Mouse (Mus musculus) midbrain, embryonic 16.5 days (tissue): Measurements from ENCODE around the gene Zkscan5. TPM values are rescaled to one million over a fixed set of nuclear protein-coding genes. Genes with fewer than 3 reads are reported as not detected.
A peak's percentile ranks its signal among the peaks of the same experiment; 100 is the strongest.

Experiments
- ATAC-seq: fragments of 200-750 bp; cut with Nextera tagmentation; 2 replicates; pipeline ENCODE4 v1.8.0; 2017; ENCODE audit warnings: moderate TSS enrichment
- H3K27ac ChIP-seq: fragments of 300-500 bp; sonication (generic); 2 replicates; pipeline ENCODE4 v1.5.1; 2014; ENCODE audit warnings: mild to moderate bottlenecking, low read length, mixed read lengths
- H3K27me3 ChIP-seq: fragments of 300-500 bp; sonication (generic); 2 replicates; pipeline ENCODE4 v1.6.1; 2014; ENCODE audit warnings: low read depth, low read length, mixed read lengths; ENCODE audit not compliant: control insufficient read depth, insufficient read depth
- H3K36me3 ChIP-seq: fragments of 300-500 bp; sonication (generic); 2 replicates; pipeline ENCODE4 v1.6.1; 2014; ENCODE audit warnings: mild to moderate bottlenecking, low read length, moderate library complexity, mixed read lengths; ENCODE audit not compliant: control insufficient read depth, insufficient read depth
- H3K4me1 ChIP-seq: fragments of 300-500 bp; sonication (generic); 2 replicates; pipeline ENCODE4 v1.6.1; 2014; ENCODE audit warnings: mild to moderate bottlenecking, low read length, mixed read lengths; ENCODE audit not compliant: control insufficient read depth, insufficient read depth
- H3K4me2 ChIP-seq: fragments of 300-500 bp; sonication (generic); 2 replicates; pipeline ENCODE4 v1.6.1; 2014; ENCODE audit warnings: mild to moderate bottlenecking, low read length, mixed read lengths
- H3K4me3 ChIP-seq: fragments of 300-500 bp; sonication (generic); 2 replicates; pipeline ENCODE4 v1.5.1; 2014; ENCODE audit warnings: low read depth, mild to moderate bottlenecking, low read length, moderate library complexity, mixed read lengths
- H3K9ac ChIP-seq: fragments of 300-500 bp; sonication (generic); 2 replicates; pipeline ENCODE4 v1.6.1; 2014; ENCODE audit warnings: low read depth, low read length, mixed read lengths
- H3K9me3 ChIP-seq: fragments of 300-500 bp; sonication (generic); replicated peaks from 2 replicates; pipeline ENCODE4 v1.6.1; 2014; ENCODE audit warnings: mild to moderate bottlenecking, low read length, mixed read lengths; ENCODE audit not compliant: control insufficient read depth, poor library complexity, severe bottlenecking
- WGBS: fragments of 180-500 bp; shearing (Covaris S2); extraction: QIAGEN DNeasy Blood & Tissue Kit; methylation state at CpG from one replicate; pipeline ENCODE4 v1.1.7; 2014; 5-methylcytosine and 5-hydroxymethylcytosine counted together
- polyA plus RNA-seq: library from polyadenylated mRNA; unstranded; fragments of >200 nt; fragmentation: Nextera tagmentation; extraction: Ambion mirVana; gene quantifications from 2 replicates; pipeline ENCODE4 v1.2.1, GENCODE M21; 2015

The Zkscan5 gene
- polyA plus RNA-seq = 14.6 and 16.1 TPM in 2 replicates

- H3K27ac ChIP-seq = peak within 1 kb of the TSS; percentile 90
- peaks cover 7% of the 10 kb centered on the region; the same call in 1 of the 2 replicates for H3K36me3 ChIP-seq
- no peaks in the 10 kb centered on the region for H3K9me3 ChIP-seq
- peak within 1 kb of the TSS; percentile 61 for H3K4me3 ChIP-seq
- ATAC-seq = peak; percentile 93
- H3K9ac ChIP-seq = peak within 1 kb of the TSS; percentile 64
- WGBS = under 1% methylated on average over 22 of the region's 22 CpGs
- peak within 1 kb of the TSS; percentile 58 for H3K4me2 ChIP-seq
- no peaks in the 10 kb centered on the region for H3K27me3 ChIP-seq
- peaks cover 23% of the 10 kb centered on the region for H3K4me1 ChIP-seq
Measured at GRCm38 (mm10) chr5:145203936-145204691, at the start of gene Zkscan5. Zkscan5 (plus strand) TSS chr5:145204562.

- WGBS = 94% methylated on average over 14 of the region's 14 CpGs
- H3K4me1 ChIP-seq = peaks cover 9% of the 10 kb centered on the region
- H3K36me3 ChIP-seq = peaks cover 41% of the 10 kb centered on the region
- no peak overlapping the region for H3K27ac ChIP-seq
- H3K27me3 ChIP-seq = no peaks in the 10 kb centered on the region
- no peak overlapping the region for H3K4me3 ChIP-seq
- H3K9ac ChIP-seq = no peak overlapping the region
- no peak overlapping the region for H3K4me2 ChIP-seq
- no peaks in the 10 kb centered on the region for H3K9me3 ChIP-seq
- no peak for ATAC-seq
Measured at GRCm38 (mm10) chr5:145161361-145161760, 43.0 kb upstream of the Zkscan5 start.

GRCm38 (mm10) chr5:145164710-145165109, 39.7 kb upstream of the Zkscan5 start:
- 77% methylated on average over 3 of the region's 3 CpGs for WGBS

GRCm38 (mm10) chr5:145165184-145165583, 39.2 kb upstream of the Zkscan5 start:
- Histone ChIP-seq H3K27ac (no peak overlapping the region), H3K4me3 (no peak overlapping the region), H3K27me3 (no peaks in the 10 kb centered on the region), H3K4me1 (peaks cover 23% of the 10 kb centered on the region), H3K9ac (no peak overlapping the region), H3K36me3 (peaks cover 23% of the 10 kb centered on the region), H3K9me3 (no peaks in the 10 kb centered on the region), H3K4me2 (no peak overlapping the region)
- WGBS = 87% methylated on average over 15 of the region's 15 CpGs
- ATAC-seq = no peak

More at GRCm38 (mm10) chr5:145164710-145165109, 39.7 kb upstream of the Zkscan5 start:
- Histone ChIP-seq H3K4me3 (no peak overlapping the region), H3K9me3 (no peaks in the 10 kb centered on the region), H3K27me3 (no peaks in the 10 kb centered on the region), H3K4me1 (peaks cover 23% of the 10 kb centered on the region), H3K9ac (no peak overlapping the region), H3K27ac (no peak overlapping the region), H3K4me2 (no peak overlapping the region), H3K36me3 (peaks cover 24% of the 10 kb centered on the region)
- no peak for ATAC-seq

- H3K4me3 ChIP-seq = peak within 1 kb of the TSS; percentile 86
- H3K9me3 ChIP-seq = no peaks in the 10 kb centered on the region
- peak within 1 kb of the TSS; percentile 79 for H3K27ac ChIP-seq
- ATAC-seq = peak; percentile 94
- WGBS = under 1% methylated on average over 50 of the region's 51 CpGs
- no peaks in the 10 kb centered on the region for H3K27me3 ChIP-seq
- peak within 1 kb of the TSS; percentile 96 for H3K4me2 ChIP-seq
- H3K36me3 ChIP-seq = peaks cover 21% of the 10 kb centered on the region
- H3K4me1 ChIP-seq = peaks cover 23% of the 10 kb centered on the region
- peak within 1 kb of the TSS; percentile 88 for H3K9ac ChIP-seq
Measured at GRCm38 (mm10) chr5:145166536-145167305, 37.6 kb upstream of the Zkscan5 start, which contains the start of the genes Ptcd1 and Cpsf4. Ptcd1 (minus strand) TSS chr5:145167108. Cpsf4 (plus strand) TSS chr5:145167213.

GRCm38 (mm10) chr5:145167306-145167661, 37.1 kb upstream of the Zkscan5 start:
- H3K9ac ChIP-seq = peak overlapping the region; percentile 88
- H3K4me3 ChIP-seq = peak overlapping the region; percentile 86
- H3K27ac ChIP-seq = peak overlapping the region; percentile 78
- no peaks in the 10 kb centered on the region for H3K27me3 ChIP-seq
- peaks cover 24% of the 10 kb centered on the region for H3K36me3 ChIP-seq
- 0% methylated on average over 28 of the region's 28 CpGs for WGBS
- H3K9me3 ChIP-seq = no peaks in the 10 kb centered on the region
- peaks cover 23% of the 10 kb centered on the region for H3K4me1 ChIP-seq
- peak; percentile 74 for ATAC-seq
- peak overlapping the region; percentile 96 for H3K4me2 ChIP-seq

- H3K4me1 ChIP-seq = no peaks in the 10 kb centered on the region
- H3K36me3 ChIP-seq = peaks cover 50% of the 10 kb centered on the region
Measured at GRCm38 (mm10) chr5:145178461-145178980, 25.8 kb upstream of the Zkscan5 start.

GRCm38 (mm10) chr5:145185244-145185643, 19.1 kb upstream of the Zkscan5 start:
- ATAC-seq = no peak
- Histone ChIP-seq H3K27me3 (no peaks in the 10 kb centered on the region), H3K4me1 (peaks cover 7% of the 10 kb centered on the region), H3K4me3 (no peak overlapping the region), H3K9me3 (no peaks in the 10 kb centered on the region), H3K4me2 (no peak overlapping the region), H3K27ac (no peak overlapping the region), H3K36me3 (peaks cover 44% of the 10 kb centered on the region), H3K9ac (no peak overlapping the region)
- WGBS = 96% methylated on average over 2 of the region's 2 CpGs

More at GRCm38 (mm10) chr5:145178461-145178980, 25.8 kb upstream of the Zkscan5 start:
- Histone ChIP-seq H3K9ac (no peak overlapping the region), H3K27ac (no peak overlapping the region), H3K4me2 (no peak overlapping the region), H3K4me3 (no peak overlapping the region), H3K9me3 (no peaks in the 10 kb centered on the region), H3K27me3 (no peaks in the 10 kb centered on the region)
- ATAC-seq = no peak
- WGBS = 92% methylated on average over 18 of the region's 18 CpGs
